Mouse (Mus musculus) brain, embryonic 14.5 days (tissue): ENCODE measurements at regions not wholly inside any gene's neighbourhood (a gene's known extent, or its start where the extent isn't known, plus 50 kb on each side); places are given as distances from the start of the nearest gene placed in this dataset.

ENCODE experiments used
- DNase-seq: peaks from one replicate; pipeline ENCODE4 v3.0.0-alpha.2; 2011; ENCODE audit warnings: low read depth
- CTCF ChIP-seq: fragments of 200-500 bp; IDR thresholded peaks from 2 replicates; pipeline ENCODE4 v1.5.1; 2012; ENCODE audit warnings: inconsistent platforms, mild to moderate bottlenecking, moderate library complexity, borderline replicate concordance; ENCODE audit not compliant: insufficient read depth, insufficient read length; ENCODE audit errors: extremely low read depth
- POLR2A ChIP-seq: fragments of 200-500 bp; IDR thresholded peaks from 2 replicates; pipeline ENCODE4 v1.6.1; 2012; ENCODE audit warnings: mild to moderate bottlenecking, inconsistent platforms, borderline replicate concordance; ENCODE audit not compliant: poor library complexity, insufficient read depth, insufficient read length, severe bottlenecking; ENCODE audit errors: extremely low read depth

DNA sequence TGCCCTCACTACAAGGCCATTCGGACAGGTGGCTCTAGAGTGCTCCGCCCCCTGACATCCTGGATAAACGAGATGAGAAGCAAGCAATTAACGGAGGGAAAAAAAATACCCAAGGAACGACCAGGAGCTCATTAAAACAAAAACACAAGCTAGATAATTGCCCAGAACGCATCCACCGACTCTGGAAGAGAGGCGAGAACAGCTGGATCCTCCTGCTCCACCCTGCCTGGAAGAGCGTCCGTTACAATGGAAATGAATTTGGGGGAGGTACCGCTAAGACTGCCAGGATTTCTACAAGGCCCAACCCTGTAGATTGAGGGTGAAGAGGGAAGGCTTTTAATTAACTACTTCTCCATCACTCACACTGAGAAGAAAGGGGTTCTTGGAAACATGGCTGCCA, 85.6 kb upstream of the Spaca7 start:
- TF ChIP-seq POLR2A (no peak), CTCF (no peak)
- DNase-seq, result peak; percentile 68

DNA sequence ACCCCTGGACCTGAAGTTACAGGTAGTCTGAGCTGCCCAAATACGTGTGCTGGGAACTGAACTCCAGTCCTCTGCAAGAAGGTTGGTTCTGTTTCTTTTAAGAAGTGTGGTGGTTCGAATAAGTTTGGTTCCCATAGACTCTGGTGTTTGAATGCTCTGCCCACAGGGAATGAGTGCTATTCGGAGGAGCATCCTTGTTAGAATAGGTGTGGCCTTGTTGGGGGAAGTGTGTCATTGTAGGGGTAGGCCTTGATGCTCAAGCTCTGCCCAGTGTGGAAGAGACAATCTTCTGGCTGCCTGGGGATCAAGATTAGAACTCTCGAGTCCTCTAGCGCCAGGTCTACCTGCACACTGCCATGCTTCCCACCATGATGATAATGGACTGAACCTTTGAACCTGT, 83.6 kb upstream of the Spaca7 start:
- TF ChIP-seq CTCF (no peak), POLR2A (no peak)
- no peak for DNase-seq

DNA sequence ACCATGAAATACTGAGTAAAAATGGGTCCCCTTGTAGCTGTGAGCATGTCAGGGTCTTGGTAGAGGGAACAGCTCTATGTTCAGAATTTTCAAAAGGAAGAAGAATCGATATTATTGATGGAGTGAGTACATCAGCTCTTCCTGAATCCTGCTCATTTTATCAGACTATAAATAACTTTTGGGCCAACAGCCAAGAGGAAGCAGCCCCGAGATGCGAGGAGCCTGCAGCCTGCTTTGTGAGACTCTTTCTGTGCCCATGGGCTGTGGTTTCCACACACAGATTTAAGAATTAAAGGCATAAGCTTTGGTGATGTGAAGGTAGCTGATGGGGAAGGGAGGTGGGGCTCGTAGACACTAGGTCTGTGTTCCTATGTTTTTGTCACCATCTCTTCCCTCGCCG, 81.4 kb upstream of the Spaca7 start:
- TF ChIP-seq POLR2A (no peak), CTCF (no peak)
- no peak for DNase-seq

DNA sequence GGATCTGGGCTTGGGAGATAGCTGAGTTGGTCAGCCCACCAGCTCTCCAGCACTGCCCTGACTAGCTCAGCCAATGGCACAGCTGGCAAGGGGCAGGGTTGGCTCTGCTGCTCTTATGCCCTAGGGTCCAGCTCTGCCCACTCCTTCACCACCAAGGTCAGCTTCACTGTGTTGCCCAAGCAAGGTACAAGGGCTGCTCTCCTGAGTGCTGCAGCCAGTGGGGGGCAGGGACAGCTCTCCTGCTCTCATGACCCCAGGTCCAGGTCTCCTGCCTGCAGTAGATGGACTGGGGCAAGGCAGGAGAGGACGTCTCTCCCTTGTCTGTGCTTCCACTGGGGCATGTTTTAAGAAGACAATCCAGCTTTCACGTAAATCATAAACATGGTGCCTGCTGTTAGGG, 80.4 kb upstream of the Spaca7 start:
- TF ChIP-seq POLR2A (no peak), CTCF (no peak)
- DNase-seq, result no peak

DNA sequence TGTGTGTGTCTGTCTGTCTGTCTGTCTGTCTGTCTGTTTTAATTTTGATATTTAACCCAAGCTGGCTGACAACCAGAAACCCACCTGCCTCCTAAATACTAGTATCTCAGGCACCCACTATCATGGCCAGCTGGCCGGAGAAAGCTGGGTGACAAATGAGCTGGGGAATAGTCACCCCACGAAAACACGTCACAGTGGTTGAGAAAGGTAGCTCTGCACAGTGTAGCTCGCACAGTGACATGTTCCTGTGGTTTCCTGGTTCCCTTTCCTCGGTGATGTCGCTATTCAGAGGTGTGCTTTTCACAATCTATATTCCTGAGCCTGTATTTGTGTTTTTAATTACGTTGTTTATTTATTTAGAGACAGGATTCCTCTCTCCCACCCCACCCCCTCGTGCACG, 78.3 kb upstream of the Spaca7 start:
- TF ChIP-seq POLR2A, result no peak
- no peak for TF ChIP-seq CTCF
- DNase-seq, result no peak

DNA sequence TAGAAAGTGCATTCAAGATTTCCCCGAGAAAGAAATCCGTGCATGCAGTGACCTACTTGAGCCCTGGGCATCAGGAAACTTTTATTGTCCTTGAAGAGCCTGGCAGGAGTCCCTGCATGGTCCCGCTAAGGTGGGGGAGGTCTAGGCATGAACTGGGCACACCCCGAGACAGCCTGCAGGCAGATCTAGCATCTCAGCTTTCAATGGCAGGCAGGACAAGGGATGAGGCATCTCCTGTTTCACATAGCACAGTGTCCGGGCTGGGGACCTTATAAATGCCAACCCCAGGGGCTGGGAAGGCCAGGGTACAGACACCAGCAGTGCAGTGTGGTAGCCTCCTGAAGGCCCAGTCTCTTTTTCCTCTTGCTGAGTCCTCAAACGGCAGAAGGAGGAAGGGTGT, 75.4 kb upstream of the Spaca7 start:
- TF ChIP-seq CTCF, result no peak
- no peak for TF ChIP-seq POLR2A
- DNase-seq, result no peak

DNA sequence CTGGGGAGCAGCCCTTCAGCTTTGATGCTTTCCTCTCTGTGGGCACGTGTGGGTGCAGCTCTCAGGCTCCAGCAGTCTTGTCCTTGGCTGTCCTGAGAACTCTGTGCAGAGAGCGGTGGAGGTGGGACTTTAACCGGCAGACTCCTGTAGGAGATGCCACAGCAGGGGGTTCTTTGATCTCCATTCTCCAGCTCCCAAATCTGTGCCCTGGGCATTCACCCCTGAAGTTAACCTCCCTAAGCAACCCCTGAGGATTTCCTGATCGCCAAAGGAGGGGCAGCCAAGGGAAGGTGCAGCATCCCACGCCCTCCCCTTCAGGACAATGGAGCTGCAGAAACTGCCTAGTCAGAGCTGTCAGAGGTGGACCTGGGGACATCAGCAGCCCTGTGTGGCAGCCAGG, 73.2 kb upstream of the Spaca7 start:
- DNase-seq, result no peak
- no peak for TF ChIP-seq CTCF
- TF ChIP-seq POLR2A, result no peak

DNA sequence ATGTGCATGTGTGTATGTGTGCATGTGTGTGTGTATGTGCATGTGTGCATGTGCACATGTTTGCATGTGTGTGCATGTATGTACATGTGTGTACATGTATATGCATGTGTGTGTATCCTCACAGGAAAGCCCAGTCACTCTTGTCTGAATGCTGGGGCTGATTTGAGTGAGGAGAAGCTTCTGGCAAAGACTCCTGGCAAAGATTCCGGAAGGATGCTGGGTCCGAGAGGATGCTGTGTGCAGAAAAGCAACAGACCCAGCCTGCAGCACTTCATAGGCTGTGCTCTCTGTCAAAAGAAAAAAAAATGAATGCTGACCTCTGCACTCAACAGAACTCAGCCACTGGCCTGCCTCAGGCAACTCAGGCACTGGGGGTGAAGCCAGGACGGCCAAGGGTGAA, 72.5 kb upstream of the Spaca7 start:
- no peak for DNase-seq
- TF ChIP-seq CTCF (no peak), POLR2A (no peak)

DNA sequence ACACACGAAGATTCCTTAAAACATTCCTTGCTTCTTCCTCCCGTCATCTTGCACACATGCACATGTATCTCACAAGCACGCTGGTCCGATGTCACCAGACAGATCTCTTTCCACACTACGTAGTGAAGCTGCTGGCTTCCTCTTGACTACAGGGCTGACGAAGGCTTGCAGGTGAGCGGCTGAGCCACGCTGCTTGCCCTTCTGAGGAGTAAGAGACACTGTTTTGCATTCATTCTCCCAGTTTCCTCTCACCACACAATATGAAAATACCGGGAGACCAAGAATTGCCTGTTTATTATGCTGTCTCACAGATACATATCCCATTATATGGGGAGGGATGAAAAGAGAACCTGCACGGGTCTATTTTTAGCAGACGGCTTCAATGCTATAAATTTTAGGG, 71.0 kb upstream of the Spaca7 start:
- DNase-seq, result peak; percentile 63
- TF ChIP-seq CTCF (no peak), POLR2A (no peak)

DNA sequence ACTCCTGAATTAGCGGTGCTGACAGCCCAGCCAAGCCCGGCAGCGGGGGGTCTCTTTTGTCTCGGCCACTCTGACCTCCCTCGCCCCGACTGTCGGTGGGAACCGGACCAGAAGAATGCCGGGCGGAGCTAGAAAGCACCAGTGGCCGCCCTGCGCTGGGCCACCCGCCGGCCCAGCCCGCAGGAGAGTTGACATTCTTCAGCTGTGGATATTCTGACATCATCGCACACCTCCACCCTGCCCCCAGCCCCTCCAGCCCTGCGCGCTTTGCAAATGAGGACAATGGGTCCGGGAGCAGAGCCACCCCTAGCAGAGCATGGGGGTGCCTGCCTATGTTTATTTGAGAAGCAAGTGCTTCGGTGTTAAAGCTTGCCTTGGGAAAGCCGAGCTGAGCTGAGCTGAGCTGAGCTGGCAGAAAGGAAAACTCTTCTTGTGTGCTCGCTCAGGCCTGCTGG, 70.5 kb upstream of the Spaca7 start:
- TF ChIP-seq POLR2A (no peak), CTCF (no peak)
- peak; percentile 90 for DNase-seq

DNA sequence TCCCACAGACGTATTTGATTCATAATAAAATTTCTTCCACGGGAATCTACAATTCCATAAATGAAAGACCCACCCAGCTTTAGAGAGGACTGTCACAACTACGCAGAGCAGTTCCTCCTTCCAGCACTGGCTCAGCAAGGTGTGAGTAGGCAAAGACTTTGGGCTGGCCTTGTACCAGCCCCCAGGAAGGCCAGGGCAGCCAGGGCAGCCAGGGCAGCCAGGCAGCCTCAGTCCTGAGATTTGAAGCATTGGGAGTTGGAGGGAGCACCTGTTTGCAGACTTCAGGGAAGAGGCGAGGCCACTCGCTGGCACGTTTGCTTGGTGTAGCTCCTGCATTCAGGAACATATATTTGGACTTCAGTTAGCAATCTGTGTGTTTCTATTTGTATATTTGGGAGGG, 70.0 kb upstream of the Spaca7 start:
- TF ChIP-seq POLR2A (no peak), CTCF (no peak)
- DNase-seq, result peak; percentile 49

DNA sequence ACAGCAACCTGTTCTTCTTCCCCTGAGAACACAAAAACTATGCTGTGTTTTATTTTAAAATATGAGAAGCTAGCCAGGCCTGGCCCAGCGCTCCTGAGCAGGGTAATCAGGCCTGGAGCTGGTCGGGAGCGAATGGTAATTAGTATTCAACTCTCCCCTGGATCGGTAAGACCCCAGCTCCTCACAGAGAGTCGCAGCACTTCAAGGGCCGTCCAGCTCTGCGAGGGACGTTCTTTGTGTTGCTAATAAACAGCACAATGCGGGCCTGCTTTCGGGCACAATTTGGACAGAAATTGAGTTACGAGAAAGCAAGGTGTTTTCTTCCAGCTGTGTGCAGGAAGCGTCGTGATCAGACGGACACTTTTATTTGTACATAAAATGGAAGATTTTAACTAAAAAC, 69.5 kb upstream of the Spaca7 start:
- TF ChIP-seq CTCF (no peak), POLR2A (no peak)
- DNase-seq, result peak; percentile 91

DNA sequence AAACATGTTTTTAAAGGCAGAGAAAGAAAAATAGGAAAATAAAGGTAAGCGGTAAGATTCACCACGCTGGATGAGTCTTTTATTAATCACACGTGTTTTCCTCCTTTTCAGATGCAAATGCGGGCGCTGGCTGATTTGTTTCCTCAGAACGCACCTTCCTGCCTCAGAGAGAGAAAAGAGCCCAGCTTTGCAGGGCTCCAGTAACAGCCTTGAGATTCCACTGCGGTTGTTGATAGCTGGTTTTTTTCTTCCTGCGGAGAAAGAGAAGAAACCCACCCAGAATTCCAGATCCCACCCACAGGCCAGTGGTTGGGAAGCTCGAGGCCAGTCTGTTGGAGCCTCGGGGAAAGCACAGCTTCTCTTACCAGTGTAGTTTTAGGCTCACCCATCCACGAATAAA, 68.6 kb upstream of the Spaca7 start:
- TF ChIP-seq POLR2A, result no peak
- peak; percentile 76 for DNase-seq
